Mouse (Mus musculus) spleen, embryonic (tissue): Measurements from ENCODE around the gene Olfr20.
"Not testable (repeated sequence)": the region's sequence is repeated elsewhere in the genome, so short reads cannot be mapped to it uniquely, and the experiment has no call there.

ENCODE experiments used
- CTCF ChIA-PET: fragments of 350-600 bp; sonication (Branson Sonifier 250); formaldehyde crosslinking; loops from one replicate; lab custom pipeline; 2022; lab: Charles Lee

Olfr20 gene

DNA sequence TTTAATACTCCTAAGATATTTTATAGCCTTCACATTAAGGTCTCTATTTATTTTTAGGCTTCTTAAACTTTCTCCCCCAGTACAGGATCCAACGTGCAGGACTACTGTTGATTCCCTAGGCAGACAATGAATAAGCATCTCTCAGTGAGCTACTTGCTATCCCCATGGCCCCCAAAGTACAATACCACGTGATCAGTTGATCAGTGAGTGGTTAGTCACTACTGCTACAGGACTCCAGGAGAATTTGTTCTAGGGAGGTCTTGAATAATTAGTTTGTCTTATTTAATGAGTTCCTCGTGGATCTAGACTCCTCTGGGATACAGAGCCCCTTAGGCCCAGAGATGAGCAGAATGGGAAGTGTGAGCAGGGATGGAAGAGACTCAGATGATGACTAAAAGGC, at the start of gene Olfr20:
Gene Olfr20 (plus strand): TSS at position 301 of the 400 bp plus-strand sequence.
- CTCF ChIA-PET: no interaction called here

DNA sequence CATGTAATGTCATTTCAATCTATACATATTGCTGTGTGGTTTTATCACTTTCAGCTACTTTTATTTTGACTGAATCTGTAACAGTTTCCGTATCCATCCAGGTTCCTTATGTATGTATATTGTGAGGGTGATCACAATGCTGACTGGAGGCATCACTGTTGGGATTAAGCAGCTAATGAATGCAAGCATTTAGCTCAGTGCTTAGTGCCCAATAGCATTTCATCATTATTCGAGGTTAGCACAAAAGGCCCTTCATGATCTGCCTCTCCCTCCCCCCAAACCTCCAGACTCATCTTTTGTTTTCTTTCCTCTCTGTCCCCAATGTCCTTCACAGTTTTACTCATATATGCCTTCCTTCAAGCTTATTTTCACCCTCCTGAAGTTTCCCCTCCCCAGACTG, 47.5 kb upstream of the Olfr20 start:
- CTCF ChIA-PET: no interaction called here

DNA sequence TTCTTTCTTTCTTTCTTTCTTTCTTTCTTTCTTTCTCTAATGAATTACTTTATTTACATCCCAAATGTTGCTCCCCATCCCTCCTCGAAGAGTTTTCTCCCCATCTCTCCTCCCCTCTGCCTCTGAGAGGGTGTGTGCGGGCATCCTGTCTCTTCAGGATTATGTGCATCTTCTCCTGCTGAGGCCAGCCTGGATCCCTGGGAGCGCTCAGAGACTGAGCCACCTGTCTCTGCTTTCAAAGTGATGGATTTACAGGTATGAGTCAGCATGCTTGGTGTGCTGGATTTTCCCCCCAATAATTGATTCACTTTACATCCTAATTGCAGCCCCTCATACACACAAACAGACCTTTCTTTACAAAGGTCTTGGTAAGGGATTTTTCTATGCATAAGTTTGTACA, 34.6 kb upstream of the Olfr20 start:
- CTCF ChIA-PET: no interaction called here

DNA sequence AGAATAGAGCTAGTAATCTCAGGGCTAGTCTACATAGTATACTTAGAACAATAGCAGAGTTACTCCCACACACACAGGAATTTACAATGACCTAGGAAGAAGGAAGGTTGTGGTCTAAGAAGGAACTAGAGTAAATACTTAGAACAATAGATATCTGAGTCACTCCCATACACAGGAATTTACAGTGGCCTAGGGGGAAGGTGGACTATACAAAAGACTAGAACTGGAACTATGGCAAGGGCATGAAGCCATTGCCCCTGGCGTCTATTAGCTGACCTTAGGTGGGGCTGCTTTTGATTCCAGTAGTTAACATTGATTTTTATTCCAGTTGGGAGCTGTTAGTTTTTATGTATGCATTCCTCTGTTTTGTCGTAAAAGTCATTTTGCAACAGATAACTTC, 32.0 kb upstream of the Olfr20 start:
- CTCF ChIA-PET: not testable (repeated sequence)

DNA sequence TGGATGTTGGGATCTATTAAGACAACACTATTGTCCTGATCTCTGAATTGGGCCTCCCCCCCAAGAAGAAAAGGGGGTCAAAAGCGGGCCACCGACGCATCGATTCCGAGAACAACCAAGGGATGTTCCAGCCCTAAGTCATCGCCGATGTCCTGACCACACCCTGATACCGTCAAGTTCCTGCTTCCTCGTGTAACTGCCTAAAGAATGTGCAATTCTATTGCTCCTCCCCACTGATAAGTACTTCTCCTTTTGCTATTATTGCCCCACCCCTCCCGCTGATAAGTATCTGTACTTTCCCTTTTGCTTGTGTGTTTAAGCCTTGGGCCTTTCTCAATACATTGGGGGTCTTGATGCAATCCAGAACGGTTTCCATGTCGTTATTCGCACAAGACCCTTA, 29.5 kb upstream of the Olfr20 start:
- CTCF ChIA-PET: not testable (repeated sequence)

DNA sequence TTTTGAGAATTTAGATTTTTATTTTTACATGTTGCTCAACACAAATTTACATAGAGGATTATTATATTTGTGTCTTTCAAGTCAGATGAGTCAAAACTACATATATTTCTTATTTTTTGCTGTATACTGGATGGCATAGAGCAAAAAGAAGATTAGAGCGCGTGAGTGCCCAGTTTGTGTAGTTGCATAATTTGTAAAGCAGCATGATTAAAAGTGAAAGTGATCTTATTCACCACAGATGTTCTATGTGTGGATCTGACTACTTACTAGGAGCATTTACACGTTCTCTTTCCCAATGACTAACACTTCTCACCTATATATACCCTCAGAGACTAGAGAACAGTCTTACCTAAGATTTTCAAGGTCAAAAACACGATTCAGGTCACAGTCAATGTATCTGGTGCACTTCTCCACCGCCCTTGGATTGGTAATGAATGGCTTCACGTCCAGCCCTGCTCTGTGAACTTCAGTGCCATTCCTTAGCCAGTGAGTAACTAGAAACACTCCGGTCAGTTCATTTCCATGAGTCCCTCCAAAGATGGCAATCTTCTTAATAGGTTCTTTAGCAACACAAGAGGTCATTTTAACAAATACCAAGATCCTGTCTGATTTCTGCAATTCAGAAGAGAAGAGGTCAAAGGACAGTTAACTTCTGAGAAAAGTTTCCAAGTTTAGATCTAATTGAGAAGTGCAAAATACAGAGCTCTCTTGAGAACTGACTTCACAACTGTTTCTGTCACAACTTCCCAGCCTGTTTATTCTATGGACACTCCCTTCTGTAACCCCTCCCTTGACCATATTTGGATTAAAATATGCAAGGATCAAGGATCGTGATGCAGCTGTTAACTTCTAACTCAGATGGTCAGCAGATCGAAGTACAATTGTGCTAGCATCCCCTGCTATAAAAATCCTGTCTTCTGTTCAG, 26.4 kb upstream of the Olfr20 start:
- CTCF ChIA-PET: no interaction called here

DNA sequence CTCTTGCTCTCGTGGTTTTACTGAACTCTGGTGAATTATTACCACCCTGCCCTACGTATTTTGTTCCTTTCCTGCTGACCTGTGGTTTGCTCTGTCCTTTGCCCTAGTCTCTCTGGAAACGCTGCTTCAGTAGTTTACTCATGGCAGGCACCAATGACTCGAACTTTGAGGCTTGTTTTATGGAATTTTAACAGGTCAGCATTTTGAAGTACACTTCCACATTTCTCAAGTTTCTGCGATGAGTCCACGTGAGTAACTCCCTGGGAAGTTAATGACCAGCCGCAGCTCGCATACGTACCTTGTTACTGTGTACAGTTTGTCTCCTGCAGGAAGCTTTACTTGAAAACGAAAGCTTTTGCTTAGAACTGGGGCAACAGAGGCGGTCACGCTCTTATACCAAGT, 24.1 kb upstream of the Olfr20 start:
- CTCF ChIA-PET: no interaction called here

DNA sequence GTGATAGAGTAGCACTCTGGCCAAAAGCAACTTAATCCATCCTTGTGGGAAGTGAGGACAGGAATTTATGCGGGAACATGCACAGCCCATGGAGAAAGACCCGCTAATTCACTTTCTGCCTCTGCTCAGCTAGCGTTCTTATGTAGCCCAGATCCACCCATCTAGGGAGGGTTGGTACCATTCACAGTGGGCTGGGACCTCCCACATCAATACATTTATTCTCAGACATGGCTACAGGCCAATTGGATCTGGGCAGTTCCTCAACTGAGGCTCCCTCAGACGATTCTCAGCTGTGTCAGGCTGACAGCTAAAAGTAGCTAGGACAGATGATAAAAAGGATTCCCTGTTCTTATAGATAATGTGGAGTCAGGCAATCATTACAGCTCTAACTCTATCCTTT, 23.2 kb upstream of the Olfr20 start:
- CTCF ChIA-PET: no interaction called here

DNA sequence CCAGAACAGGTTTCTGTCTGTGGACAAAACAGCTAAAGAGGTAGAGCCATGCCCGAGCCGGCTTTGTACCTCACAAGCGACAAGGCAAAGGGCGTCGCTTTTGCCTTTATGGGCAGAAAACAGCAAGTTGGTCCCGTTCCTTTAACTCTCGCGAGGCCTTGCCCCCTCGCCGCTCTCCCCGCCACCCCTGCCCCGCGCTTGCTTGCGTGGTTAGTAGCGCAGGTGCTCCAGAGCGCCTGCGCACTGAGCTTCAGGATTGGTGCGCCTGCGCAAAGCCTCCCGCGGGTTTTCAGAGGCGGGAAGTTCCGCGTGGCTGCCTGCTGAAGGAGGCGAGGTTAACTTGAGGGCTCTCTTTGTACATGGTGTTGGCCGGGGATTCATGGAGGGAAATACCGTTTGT, 21.1 kb upstream of the Olfr20 start, which contains the start of the genes Aspa, Gm49340 and Spata22:
Gene Aspa (minus strand): TSS at position 155 of the 400 bp plus-strand sequence.
Gene Gm49340 (plus strand): TSS at position 300 of the 400 bp plus-strand sequence.
Gene Spata22 (plus strand): TSS at position 300 of the 400 bp plus-strand sequence.
- CTCF ChIA-PET: no interaction called here

DNA sequence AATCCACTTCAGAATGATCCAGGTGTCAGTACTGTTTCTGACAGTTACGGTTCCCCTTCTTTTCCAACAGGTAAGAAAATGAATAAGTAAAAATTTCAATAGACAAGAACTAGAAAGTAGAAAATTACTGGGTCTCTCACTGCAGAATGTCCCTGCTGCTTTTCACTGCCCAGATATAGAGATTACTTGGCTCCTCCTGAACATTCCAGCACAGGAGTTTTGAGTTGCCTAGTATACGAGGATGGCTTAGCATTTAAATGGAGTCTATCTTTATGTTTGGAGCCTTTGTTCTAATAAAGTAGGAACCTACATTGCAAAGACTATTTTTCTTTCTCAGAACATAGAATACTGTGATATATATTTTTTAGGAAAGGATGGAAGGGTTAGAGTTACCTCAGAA, 17.2 kb upstream of the Olfr20 start:
- CTCF ChIA-PET: no interaction called here

DNA sequence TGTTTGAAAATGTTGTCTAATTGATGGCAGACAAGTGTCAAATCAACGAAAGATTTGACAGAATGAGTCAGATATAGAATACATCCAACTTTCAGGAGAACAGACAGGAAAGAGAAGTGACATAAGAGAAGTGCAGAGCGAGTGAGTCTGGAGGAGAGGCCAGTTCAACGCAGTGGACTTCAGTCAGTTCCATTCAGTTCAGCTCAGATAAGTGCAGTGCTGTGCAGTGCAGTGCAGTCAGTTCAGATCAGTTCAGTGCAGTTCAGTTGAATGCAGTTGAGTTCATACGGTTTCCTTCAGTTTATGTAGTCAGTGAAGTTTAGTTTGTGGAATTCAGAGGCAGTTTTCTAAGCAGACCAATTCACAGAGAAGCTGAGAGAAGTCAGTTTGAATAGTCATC, 13.7 kb upstream of the Olfr20 start:
- CTCF ChIA-PET: no interaction called here

DNA sequence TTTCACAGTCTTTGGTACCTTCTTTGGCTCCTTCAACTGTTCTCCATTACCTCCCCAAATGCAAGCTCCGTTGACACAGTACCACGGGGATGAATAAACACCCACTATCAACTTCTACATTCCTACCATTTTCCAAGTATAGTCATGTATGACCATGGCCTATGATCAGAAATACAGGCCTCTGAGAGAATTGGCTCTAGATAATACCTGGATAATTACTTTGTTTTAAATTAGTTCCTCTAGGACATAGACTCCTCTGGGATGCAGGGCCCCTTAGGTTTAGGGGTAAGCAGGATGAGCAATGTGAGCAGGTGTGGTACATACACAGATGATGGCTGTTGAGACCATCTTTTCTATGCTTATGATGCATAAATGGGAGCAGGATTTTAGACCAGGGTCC, 20.4 kb downstream of the Olfr20 start, which contains the start of gene Olfr376:
Gene Olfr376 (plus strand): TSS at position 301 of the 400 bp plus-strand sequence.
- CTCF ChIA-PET: no interaction called here

DNA sequence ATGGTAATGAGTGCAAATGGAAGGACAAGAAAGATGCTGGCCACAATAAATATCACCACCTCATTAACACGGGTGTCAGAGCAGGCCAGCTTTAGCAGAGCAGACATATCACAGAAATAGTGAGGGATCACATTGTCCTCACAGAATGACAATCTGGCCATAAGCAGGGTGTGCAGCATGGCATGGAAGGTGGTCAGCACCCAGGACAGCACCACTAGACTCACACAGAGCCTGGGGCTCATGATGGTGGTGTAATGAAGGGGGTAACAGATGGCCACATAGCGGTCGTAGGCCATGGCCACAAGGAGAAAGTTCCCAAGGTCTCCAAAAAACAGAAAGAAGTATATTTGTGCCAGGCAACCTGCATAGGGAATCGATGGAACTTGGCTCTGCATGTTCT, 44.8 kb downstream of the Olfr20 start:
- CTCF ChIA-PET: no interaction called here

DNA sequence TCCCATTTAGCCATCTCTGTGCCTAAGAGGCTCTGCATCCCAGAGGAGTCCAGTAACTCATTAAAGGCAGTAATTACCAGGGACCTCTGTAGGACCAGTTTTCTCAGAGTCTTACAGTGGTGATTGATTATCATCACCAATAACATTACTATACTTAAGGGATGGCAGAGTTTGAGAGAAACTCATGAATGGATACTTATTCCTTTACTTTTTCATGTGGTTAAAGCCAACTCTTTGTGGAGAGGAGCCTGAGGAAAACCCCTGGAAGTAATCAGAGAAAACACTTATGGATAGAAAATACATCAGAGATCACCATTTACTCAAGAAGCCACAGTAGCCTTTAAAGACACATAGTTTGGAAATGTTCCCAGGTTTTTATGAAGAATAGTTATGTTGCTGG, 48.9 kb downstream of the Olfr20 start, which contains the start of gene Olfr1:
Gene Olfr1 (minus strand): TSS at position 101 of the 400 bp plus-strand sequence.
- CTCF ChIA-PET: no interaction called here
